Mouse (Mus musculus) erythroblast, embryonic 14.5 days (primary cell): ENCODE data around the gene Elovl7.

Experiments
- GATA1 ChIP-seq: IDR thresholded peaks from 2 replicates; pipeline ENCODE4 v1.6.1; 2012; ENCODE audit warnings: low read length, inconsistent platforms, mixed read lengths
- TAL1 ChIP-seq: IDR thresholded peaks from 3 replicates; pipeline ENCODE4 v1.6.1; 2012; ENCODE audit warnings: low read length, inconsistent platforms, mixed read lengths

GRCm38 (mm10) chr13:108214081-108214484, at the start of gene Elovl7:
- no peak for TF ChIP-seq GATA1
- TF ChIP-seq TAL1, result no peak
